Mouse (Mus musculus) cerebellum, adult 9-11 months (tissue): ENCODE data around the gene Msmo1.

ENCODE experiments used
- DNase-seq: peaks from one replicate; pipeline ENCODE4 v3.0.0; 2022

Msmo1 gene

DNA sequence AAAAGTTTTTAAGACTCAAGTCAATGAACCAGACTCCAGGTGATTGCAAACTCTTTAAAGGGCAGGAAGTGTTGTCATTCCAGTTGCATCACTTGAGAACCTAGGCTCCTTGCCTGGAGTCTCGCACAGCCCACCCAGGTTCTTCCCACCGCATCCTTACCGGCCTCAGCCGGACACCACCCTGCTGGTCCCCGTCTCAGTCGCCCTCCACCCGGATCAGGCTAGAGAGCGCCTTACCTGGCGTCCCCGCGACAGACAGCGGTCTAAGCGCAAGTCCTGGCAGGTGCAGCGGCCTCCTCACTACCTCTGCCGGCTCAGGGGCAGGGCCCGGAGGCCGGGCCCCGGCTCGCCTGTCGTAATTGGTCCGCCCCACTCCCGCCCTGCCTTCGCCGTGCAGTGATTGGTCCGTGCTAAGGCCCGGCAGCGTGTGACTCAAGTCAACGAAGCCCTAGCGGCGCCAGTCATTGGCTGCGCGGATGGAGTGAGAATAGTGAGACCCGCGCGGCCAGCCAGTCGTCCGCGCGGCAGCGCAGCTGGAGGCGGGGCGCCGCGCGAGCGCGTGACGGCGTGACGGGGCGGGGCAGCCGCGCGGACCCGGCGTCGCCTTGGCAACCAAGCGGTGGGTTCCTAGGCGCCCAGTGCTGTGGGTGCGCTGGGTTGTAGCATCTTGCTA, at the start of gene Msmo1:
Gene Msmo1, minus strand, starts transcription at position 522 of the 673 bp plus-strand sequence.
- peak; percentile 99 for DNase-seq

DNA sequence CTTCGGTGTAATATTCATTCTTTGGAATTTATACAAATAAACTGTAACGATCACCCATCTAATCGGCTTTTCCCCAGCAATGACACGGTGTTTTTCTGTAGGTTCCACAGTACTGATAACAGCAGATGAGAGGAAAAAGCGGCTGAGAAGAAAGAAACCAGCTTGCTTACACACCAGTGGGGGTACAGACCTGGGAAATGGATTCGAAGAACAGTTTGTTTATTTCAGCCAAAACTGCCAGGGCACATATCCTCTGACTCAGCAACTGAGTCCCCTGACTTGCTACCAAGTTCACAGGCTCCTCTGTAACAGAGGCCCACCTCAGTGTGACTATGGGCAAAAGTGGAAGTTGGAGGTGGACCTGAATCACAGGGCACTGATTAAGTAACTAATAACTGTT, 48.4 kb upstream of the Msmo1 start:
- DNase-seq = no peak

DNA sequence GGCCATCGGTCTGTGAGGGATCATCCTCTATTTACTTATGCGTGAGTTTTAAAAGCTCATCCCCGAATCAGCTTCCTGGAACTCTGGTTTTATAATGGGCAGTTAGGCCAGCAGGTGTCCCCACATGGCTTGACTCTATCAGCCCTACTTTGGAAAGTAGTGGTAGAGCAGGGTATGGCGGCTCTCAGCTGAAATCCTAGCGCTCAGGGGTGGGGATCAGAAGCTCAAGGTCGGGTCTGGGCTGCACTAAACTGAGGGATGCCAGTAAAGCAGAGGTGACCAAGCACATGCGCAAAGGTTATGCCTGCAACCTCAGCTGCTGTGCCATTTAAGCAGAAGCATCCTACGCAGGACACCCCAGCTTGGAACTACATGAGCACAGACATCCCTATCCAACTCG, 44.3 kb upstream of the Msmo1 start:
- DNase-seq = no peak

DNA sequence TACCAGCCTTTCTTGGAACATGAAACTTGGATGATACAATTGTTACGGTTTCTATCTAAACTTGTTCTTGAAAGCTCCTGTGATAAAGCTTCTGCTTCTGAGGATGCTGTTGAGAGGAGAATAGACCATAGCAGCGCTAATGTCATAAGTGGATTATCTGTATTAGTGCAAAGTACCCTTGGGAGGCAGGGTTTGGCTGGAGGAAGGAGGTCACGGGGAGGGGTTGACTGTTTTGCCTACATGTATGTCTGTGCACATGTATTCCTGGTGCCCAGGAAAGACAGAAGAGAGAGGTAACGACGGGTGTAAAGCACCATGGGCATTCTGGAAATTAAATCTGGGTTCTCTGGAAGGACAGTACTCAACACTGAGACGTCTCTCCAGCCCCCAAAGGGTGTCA, 40.5 kb upstream of the Msmo1 start:
- DNase-seq = no peak

DNA sequence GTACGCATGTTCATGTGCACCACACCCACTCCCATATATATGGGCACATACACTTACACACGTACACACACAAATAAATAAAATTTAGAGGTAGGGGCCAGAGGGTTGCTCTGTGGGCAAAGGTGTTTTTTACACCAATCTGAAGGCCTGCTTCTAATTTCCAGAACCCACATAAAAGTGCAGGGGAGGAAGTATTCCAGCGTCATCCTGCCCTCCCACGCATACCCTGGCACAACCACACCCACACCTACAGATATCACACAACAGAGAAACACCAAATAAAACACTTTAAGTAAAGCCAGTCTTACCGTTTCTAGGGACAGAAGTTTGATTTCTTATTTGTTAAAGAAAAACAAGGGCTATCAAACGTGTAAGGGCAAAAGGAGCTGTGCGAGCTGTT, 37.2 kb upstream of the Msmo1 start:
- no peak for DNase-seq

DNA sequence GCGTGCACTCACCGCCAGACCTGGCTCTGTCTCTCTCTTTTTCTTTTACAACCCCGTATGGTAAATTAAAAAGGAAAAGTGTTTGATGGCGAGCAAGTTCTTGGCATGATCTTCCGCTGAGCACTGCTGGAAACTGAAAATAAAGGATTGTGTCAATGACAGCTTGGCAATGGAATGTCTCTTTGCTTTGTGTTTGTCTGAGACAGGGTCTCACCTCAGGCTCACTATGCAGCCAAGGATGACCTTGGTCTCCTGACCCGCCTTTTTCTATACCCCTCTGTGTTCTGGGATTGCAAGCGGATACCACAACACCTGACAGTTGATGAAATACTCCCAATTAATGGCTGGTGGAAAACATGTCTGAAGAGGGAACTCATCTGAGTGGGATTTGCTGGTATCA, 36.0 kb upstream of the Msmo1 start:
- no peak for DNase-seq

DNA sequence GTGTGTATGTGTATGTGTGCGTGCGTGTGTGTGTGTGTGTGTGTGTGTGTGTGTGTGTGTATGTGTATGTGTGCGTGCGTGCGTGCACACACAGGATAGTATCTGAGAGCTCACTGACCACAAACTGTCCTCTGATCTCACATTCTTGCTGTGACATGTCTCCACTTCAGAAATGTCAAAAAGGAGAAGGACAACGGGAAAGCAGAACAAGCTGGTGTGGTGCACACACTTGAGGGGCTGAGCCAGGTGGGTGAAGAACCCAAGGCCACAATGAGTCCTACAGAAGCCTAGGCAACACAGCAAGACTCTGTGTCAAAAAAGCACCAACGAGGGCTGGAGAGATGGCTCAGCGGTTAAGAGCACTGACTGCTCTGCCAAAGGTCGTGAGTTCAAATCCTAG, 35.1 kb upstream of the Msmo1 start:
- no peak for DNase-seq

DNA sequence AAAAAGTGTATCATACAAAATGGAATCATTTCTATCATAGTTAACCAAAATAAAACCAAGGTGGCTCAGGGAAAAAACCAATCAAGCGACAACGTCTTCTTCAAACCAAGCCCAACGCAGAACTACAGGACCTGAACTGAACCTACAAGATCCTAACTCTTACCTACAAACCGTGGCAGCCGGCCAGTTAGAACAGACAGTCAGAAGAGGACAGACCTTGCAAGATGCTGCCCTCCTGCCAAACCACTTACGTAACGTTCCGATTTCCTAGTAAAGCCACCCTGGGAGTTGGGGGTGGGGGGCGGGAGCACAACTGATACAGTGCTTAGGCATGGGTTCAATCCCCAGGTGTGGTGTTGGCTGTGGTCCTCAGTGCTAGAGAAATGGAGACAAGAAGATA, 33.5 kb upstream of the Msmo1 start:
- DNase-seq = peak; percentile 35

DNA sequence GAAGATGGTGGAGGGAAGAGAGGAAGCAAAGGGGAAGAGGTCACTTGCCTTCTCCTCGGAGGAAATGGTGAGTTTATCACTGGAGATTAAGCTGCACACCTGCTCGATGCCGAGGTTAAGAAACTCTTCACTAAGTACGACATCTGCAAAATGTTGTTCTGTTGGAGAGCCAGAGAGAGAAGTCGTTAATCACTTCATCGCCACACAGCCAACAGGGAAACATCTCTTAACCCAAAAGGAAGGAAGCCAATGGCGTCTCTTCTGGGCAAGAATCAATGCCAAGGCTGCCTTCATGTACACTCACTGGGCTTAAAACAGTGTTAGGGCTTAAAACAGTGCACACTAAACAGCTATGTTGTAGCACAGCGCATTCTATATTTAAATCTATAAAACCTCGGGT, 30.5 kb upstream of the Msmo1 start:
- no peak for DNase-seq

DNA sequence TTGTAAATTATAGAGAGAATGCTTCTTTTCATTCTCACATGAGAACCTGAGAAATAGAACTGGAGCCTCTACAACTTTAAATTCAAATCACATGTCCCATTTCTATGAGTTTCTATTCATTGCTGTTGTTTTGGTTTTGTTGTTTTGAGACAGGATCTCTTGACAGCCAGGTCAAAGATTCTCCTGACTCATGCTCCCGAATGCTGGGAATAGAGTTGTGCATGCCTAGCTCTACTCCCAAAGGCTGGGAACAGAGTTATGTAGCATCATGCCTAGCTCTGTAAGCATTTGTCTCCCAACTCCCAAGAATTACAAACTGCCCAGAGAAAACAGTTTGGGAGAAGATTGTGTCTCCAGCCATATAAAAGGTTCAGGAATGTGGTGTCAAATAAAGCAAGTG, 29.2 kb upstream of the Msmo1 start:
- no peak for DNase-seq

DNA sequence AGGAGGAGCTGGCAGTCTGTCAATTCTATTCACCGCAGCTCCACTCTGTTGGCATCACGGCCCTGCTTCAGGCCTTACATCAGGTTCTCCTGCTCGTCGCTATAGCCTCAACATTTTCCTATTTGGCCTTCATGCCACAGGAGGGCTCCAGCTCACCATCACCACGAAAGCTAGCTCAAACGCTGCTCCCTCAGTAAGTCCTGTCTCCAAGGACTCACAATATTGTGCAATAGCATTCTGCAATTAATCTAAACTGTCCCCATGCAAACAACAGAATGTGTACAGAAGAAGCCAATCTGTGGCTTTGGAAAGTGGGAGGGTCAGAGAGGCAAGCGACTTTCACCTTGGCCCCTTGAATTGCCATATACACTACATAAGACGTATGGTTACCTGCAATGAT, 27.8 kb upstream of the Msmo1 start:
- DNase-seq = peak; percentile 52

DNA sequence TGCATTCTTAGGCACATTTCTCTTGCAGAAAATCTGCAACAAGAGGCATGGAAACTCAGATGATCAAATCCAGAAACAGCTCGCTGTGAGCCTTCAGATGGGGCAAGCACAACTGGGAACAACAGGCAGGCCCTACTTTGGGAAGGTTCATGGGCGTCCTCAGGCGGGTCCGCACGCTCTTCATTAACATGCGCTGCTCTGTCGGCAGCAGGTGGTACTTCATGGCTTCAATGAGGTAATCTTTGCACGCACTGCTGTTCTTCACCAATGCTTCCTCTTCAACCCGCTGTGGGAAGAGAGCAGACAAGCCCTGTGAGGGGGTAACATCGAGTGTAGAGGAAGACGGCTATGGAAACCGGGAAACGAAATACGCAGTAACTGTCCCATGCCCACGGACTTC, 24.4 kb upstream of the Msmo1 start:
- DNase-seq = no peak

DNA sequence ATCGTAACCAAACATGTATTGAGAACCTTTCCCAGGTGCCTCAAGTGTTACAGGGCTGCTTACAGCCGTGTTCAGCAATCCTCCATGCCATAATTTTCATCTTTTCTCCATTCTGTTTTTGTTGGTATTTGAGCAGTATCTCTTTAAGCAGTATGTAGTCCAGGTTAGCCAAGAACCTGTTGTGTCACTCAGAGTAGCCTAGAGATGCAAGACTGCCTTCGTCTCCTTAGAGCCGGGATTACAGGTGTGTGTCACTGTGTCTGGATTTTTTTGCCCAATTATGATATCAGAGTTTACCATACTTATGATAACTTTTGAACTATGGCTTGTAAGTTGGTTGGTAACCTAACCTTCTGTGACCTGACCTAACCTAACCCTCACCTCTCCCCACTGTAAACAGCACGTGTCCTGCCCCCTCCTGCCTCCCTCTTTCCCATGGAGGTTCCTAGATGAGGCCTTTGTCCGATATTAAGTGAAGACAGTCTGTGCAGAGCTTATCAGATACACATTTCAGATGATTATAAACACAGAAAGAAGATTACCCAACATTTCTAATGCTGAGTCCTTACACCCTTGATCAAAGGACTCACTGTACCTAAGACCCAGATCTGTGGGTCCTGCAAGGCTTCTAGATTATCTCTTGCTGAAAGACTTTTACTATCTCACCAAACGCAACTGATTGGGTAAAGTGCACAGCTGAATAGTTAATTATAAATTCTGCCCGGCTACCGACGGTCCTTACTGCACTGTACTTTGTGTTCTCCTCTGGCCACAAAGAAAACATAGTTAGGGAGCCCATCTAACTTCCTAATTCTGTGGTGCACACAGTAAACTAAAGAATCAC, 12.8 kb upstream of the Msmo1 start:
- DNase-seq = no peak

DNA sequence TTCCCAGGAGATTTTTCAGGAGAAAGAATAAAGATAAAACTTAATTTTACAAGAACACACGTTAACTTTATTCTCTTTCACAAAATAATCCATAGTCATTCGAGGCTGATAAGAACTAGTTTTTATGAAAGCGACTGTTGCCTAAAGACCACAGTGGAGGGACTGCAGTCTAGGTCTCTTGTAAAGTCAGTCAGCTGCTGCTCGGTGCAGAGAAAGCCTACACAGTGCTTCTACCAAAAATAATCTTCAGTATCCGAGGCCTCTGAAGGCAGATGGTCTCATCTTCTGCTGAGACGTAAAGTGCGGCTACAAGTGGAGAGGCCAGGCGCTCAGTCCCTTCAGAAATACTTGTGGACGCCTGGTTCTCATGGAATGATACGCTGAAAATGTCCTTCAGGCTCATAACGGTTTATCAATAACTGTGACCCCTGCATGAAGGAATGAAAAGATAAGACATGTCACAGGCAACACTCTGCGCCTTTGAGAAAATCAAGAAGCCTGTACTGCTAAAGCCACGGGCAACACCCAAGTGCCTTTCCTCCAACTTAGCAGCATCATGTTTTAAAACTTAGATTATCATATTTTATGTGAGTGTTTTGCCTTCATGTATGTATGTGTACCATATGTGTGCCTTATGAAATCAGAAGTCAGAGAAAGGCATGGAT, 7.1 kb upstream of the Msmo1 start:
- DNase-seq = no peak

DNA sequence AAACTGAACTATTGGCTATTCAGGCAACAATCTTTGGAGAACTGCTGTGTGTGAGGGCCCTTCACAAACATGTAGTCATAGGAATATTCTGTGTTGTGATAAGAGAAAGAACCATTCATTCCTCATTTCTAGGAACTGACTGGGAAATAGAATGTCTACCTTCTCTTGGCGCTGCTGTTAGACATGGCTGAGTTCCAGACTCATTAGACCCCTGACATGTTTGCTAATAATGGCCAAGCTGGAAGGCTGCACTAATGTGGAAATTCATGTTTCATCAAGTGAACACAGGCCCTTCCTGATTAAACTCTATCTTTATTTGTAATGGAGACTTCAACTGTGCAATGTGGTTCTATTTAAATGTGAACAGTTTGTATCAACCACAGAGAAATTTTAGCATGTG, 5.3 kb upstream of the Msmo1 start:
- DNase-seq = no peak

DNA sequence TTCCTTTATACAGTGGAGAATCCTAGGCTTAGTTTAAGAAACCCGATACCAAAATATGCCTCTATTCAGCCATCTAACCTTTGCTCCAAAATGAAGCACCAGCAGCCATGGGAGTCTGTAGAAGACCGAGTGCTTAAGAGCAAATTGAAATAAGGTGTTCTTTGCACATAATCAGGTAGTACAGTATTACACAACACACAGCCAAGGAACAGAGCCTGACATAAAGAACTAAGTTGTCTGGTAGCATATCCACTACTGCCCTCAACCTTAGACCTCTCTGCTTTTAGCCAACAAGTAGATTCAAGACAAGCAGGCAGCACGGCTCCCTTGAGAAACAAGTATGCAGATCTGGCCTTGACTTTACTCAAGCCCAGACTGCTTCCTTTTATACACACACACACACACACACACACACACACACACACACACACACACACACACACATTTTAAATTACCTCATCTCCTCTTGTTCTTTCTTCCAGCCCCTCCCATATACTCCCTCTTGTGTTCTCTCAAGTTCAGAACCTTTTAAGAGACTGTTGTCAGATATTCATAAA, 3.3 kb upstream of the Msmo1 start:
- no peak for DNase-seq

DNA sequence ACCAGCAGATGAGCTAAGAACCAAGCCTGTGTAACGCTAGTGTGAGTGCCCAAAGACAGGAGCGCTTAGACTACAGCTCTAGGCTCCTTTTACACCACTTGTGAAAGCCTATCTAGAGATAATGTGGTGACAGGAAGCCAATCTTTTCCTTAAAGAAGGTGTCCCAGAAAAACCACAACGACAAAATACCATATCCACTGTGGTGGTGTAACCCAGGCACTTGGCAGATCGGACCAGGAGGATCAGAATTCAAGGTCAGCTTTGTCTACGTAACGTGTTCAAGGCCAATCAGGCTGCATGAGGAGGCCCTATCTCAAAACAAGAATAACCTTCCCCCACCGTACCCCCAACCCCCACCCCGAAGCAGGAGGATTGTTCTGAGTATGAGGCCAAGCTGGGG, 1.6 kb upstream of the Msmo1 start:
- peak; percentile 5 for DNase-seq

DNA sequence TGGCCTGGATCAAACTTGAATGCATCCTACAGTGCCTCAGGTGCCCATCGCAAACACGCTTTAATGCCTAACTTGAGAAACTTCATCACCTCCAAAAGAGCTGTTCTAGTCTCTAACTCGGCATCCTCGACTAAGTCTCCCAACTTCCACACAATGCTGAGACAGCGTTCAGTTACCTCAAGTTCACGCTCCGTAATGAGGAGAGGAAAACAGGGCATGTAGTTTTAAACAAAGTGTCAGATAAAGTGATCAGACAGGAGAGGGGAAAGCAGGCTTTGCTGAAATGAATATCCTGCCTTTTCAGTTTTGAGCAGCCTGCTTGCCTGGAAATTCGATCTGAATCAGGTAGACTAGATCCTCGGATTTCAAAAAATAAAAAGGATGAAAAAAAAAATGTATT, 996 bp downstream of the Msmo1 start:
- DNase-seq = no peak

DNA sequence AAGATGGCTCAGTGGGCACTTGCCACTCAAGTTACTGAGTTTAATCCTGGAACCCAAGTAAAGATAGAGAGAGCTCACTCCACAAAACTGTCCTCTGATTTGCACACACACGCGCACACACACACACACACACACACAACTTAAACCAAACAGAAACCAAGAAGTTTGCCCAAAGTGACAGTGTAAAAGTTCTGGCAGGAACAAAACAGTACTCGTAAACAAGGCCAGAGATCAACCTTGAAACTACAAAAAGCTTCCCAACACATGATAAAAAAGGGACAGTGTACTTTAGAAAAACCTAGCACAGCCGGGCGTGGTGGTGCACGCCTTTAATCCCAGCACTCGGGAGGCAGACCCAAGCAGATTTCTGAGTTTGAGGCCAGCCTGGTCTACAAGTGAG, 5.4 kb downstream of the Msmo1 start:
- DNase-seq = no peak

DNA sequence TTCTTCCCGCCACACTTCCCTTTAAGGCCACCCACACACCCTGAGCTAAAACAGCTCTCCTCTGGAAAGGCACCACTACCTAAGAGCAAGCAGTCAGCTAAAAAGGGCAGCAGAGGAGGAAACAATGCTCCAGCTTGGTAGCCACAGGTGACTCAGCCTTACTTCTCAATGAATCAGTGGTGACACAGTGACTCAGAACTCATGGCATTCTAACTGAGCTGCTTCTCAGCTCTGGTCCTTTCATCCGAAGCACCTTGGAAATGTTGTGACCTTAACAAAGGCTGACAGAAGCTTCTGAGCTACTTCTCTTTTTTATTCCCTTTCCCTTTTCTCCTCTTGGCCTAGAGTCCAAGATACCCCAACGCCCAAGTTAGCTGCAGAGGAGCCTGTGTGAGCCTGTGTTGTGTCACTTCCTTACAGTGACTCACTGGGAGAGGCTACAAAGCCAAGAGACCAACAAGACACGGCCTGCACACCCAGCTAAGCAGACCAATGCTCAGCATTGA, 7.3 kb downstream of the Msmo1 start:
- no peak for DNase-seq

DNA sequence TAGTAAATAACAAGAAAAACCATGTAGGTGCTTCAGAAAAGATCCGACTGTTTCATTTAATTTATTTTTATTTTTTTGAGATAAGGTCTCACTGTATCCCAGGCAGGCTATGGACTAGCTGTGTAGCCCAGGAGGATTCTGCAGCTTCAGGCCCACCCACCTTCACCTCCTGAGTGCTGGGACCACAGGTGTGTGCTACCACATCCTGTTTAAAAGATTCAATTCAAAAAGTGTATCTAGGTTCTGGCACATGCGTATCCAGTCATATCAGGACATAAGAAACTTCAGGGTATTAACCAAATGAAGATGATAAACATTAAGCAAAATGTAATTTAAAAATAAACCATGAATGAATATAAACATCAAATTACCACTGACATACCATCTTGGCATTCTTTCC, 10.4 kb downstream of the Msmo1 start:
- DNase-seq = no peak

DNA sequence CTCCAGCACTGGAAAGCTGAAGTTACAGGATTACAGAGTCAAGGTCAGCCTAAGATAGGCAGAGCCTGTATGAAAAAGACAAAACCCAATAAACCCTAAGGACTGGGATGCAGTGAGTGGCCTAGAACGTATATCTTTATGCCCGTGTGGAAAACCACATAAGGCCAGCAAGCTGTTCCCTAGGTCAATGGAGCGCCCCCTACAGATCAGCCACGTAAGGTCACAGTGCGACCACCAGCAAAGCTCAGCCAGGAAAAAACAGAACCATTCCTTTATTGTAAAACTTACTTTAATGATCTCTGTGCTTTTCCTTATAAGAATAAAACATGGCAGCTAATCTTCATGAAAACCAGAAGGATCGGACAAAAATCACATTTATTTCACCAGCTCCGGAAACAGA, 15.7 kb downstream of the Msmo1 start:
- DNase-seq = no peak

DNA sequence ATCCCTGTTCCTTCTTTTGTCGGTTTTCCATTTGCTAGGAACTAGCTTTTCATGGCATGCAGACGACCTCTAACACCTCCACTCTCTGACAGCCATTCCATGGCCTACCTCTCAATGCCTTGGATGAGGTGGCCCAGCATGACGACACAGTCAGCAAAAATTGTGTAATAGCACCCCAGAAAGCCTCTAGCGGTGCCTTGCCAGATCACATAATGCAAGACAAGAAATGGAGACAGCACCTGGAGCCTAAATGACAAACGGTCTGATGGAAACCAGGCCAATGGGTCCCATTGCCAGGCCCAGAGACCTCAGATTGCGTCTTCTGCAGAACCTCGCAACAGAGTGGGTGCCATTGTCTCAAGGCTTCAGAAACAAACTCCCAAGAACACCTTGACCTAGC, 21.1 kb downstream of the Msmo1 start:
- DNase-seq = no peak

DNA sequence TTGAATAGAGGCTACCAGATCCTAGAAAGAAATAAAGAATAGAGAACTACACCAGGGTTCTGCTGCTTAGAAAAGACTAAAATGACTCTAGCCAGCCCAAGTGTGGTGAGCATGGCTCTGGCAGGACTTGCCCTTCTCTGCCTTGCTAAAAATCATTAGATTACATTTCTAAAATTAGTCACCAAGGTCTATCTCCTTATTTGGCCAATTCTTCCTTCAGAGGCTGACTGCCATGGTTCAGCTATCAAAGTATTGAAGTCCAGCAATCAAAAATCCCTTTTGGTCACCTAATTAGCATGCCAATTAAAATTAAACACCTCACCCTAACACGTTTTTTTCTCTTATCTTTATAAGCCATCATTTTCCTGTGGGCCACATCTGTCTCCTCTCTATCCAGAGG, 22.0 kb downstream of the Msmo1 start:
- no peak for DNase-seq
